Mouse (Mus musculus) cerebellum, adult 2 months (tissue): ENCODE measurements around the gene Cdc42ep4.

Experiments used
- CTCF ChIP-seq: fragments of 200-500 bp; IDR thresholded peaks from 2 replicates; pipeline ENCODE4 v1.5.1; 2011; ENCODE audit warnings: low read depth, mild to moderate bottlenecking, control low read depth, low read length, moderate library complexity, borderline replicate concordance; ENCODE audit not compliant: insufficient read depth
- POLR2A ChIP-seq: fragments of 200-500 bp; IDR thresholded peaks from 2 replicates; pipeline ENCODE4 v1.6.1; 2011; ENCODE audit warnings: low read length, control low read depth, borderline replicate concordance; ENCODE audit not compliant: insufficient read depth

GRCm38 (mm10) chr11:113791357-113792215, 39.9 kb upstream of the Cdc42ep4 start:
- TF ChIP-seq CTCF (no peak), POLR2A (no peak)
